Mouse (Mus musculus) megakaryocyte, adult 5-6 weeks (primary cell): Measurements from ENCODE around the gene Kif1b. TPM values are rescaled to one million over a fixed set of nuclear protein-coding genes. Genes with fewer than 3 reads are reported as not detected.
"Not testable (repeated sequence)": the region's sequence is repeated elsewhere in the genome, so short reads cannot be mapped to it uniquely, and the experiment has no call there.

Experiments used
- ATAC-seq: 2 replicates; pipeline ENCODE4 v1.8.0; 2016; ENCODE audit warnings: mild to moderate bottlenecking, inconsistent platforms; ENCODE audit not compliant: poor library complexity, severe bottlenecking
- total RNA-seq, 2 experiments: library from RNA; stranded (forward) in 1 of 2; stranded (reverse) in 1 of 2; fragments of 153-499, 151-499 nt in 1 of 2; fragments of 221-1000, 200-1000 nt in 1 of 2; gene quantifications; 2 replicates each; pipeline versions ENCODE4 v1.2.3 to v1.2.4; 2015 to 2017

The Kif1b gene
- total RNA-seq, 2 experiments from 2014 or later: 26.3 to 30.2 TPM

DNA sequence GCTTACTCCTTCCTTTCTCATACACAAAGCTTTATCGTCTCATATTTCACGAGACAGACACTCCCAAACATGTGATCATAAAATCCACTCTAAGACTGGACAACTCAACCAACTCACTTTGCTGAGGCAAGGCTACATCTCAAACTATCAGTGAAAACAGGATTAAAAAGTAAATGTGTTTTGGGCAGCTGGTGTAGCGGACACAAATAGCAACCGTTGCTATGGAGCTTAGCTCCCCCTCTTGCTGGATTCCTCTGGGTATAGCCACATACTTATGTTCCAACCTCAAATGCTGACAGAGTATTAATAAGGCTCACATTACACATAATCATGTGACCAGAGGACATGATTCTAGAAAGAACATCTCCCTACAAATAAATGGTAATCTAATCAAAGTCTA, 29.9 kb downstream of the Kif1b start:
- ATAC-seq: no peak

GRCm38 (mm10) chr4:149273128-149273527, 34.4 kb downstream of the Kif1b start:
- ATAC-seq: no peak

DNA sequence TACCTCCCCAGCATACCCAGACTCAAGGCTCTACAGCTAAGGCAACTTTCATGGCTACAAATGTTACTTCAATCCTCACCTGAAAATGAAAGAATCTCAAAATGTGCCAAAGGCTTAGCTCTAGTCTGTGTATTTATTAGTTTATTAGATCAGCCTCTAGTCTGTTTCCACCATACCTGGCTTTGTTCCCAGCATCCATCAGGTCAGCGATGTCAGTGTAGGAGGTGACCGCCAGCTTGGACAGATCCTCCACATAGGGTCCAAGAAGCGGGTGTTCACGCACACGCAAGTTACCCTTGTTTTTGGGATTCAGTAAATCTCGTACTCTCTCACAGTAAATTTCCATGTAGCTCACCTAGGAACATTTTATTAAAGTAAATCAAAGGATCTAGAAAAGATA, 37.0 kb downstream of the Kif1b start:
- ATAC-seq: no peak

DNA sequence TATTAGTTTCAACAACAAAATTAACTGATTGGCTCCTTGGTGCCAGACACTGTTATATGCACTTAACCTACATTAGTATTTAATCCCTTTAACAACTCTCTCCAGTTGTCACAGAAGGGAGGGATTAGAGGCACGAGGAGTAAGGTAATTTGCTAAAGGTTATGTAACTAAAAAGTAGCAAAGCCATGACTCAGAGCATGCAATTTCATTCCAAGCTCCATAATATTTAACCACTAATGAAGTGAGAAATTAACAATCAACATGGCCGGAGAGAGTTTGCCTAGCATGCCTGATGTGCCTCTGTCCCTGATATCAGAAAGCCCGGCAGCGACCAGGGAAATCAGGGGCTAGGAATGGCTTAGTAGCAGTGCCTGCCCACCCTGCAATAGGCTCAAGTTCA, 38.5 kb downstream of the Kif1b start:
- no peak for ATAC-seq

DNA sequence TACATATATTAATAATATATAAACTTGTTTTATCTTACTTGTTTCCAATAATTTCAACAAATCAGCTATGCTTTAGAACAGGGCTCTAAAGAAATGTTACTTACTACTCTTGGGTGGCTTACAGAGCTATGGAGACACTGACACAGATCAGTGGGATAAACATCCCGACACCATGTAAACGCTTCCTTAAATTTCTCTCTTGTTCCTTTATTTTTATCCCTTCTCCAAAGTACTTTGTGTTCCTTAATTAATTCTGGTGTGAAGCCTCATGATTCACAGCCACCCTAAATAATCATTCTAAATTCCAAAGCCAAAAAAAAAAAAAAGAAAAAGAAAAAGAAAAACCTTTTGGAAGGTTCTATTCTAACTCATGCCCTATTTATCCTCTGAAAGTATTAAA, 42.6 kb downstream of the Kif1b start:
- ATAC-seq: no peak

DNA sequence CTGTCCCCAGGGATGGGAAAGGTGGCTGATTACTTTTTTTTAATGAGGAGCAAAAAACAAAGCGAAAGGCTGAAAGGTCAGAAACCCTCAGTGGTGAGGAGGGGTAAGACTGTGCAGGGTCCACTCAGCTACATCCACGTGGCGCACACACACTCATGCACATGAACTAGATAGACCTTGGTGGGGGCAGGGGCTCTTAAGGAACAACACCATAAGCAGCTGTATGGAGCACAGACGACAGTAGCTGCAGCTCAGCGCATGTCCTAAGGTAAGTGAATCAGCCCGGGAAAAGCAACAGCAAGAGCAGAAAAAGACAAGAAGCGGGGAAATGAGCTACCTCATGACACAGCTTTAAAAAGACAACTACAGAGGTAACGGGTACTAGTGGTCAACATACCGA, 44.3 kb downstream of the Kif1b start:
- ATAC-seq: no peak

GRCm38 (mm10) chr4:149261466-149261865, 46.0 kb downstream of the Kif1b start:
- no peak for ATAC-seq

GRCm38 (mm10) chr4:149260911-149261310, 46.6 kb downstream of the Kif1b start:
- ATAC-seq: no peak

- no peak for ATAC-seq
Measured at GRCm38 (mm10) chr4:149259391-149260094, 48.0 kb downstream of the Kif1b start.

DNA sequence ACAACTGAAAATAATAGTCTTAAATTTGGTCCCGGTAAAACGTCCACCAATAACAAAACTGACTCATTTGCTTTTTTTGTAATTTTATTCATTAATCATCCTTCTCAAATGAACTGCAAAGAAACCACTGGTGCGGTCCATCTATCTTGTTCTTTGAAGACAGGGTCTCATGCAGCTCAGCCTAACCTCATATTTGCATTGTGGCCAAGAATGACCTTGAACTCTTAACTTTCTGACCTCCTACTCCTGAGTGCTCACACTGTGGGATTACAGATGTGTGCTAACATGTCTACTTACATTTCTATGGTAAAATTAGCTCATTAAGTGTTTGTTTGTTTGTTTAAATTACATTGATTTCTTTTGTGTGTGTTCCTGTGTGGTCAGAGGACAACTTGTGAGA, 48.6 kb downstream of the Kif1b start:
- ATAC-seq: no peak

GRCm38 (mm10) chr4:149256511-149257300, 50.8 kb downstream of the Kif1b start:
- no peak for ATAC-seq

- ATAC-seq: no peak
Measured at GRCm38 (mm10) chr4:149255277-149256270, 51.9 kb downstream of the Kif1b start.

GRCm38 (mm10) chr4:149254827-149255226, 52.7 kb downstream of the Kif1b start:
- ATAC-seq: no peak

DNA sequence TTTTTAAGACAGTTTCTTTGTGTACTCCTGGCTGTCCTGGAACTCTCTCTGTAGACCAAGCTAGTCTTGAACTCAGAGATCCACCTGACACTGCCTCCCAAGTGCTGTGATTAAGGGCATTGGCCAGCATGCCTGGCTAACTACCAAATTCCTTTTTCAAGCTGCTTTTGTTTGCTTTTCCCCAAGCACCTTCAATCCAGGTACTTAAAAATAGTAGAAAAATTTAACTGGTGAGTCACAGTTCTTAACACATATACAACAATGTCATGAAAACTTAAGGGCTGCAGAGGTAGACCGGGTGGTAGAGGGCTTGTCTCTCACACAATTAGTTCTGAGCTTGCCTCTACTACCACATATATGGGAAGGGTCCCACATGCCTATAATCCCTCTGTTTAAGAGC, 58.2 kb downstream of the Kif1b start:
- no peak for ATAC-seq

DNA sequence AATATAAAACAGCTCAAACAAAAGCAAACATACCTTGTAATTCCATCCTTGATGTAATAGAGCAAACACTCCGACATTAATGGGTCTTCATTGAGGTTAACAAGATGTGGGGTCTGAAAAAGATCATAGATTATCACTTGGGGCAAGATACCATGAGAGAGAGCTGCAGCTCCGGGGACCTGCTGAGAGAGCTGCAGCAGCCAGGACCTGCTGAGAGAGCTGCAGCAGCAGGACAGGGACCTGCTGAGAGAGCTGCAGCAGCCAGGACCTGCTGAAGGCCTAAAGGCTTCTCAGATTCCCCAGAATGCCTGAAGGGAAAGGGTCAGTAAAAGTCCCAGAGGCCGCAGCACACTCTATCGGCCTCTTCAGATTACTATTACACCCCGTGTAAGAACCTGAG, 59.7 kb downstream of the Kif1b start:
- no peak for ATAC-seq

GRCm38 (mm10) chr4:149247156-149247633, 60.3 kb downstream of the Kif1b start:
- ATAC-seq: no peak

- no peak for ATAC-seq
Measured at GRCm38 (mm10) chr4:149246578-149247155, 60.8 kb downstream of the Kif1b start.

- no peak for ATAC-seq
Measured at GRCm38 (mm10) chr4:149237011-149237410, 70.5 kb downstream of the Kif1b start.

DNA sequence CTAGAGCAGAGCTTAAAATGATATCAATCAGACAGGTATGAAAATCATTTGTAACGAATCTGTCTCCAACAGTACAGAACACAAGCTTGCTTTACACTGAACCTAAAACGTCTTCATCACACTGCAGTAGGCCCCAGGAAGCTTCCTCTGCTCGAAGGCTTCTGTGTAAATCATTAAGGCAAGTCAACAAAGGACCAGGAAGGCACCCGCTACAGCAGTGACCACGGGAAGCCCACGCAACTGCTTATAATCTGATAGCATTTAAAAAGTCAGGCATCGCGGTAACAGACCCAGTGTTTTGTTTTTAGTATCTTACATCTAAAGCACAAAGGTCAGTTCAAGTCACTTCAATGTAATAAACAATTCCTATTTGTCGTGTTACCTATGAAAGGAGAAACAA, 73.6 kb downstream of the Kif1b start:
- ATAC-seq: no peak

GRCm38 (mm10) chr4:149228682-149229081, 78.8 kb downstream of the Kif1b start:
- ATAC-seq: not testable (repeated sequence)

GRCm38 (mm10) chr4:149228256-149228655, 79.2 kb downstream of the Kif1b start:
- no peak for ATAC-seq
